Mouse (Mus musculus): Measurements from ENCODE around the gene Ank3.

The Ank3 gene

GRCm38 (mm10) chr10:70039871-70040291, 641.3 kb downstream of the Ank3 start:
- POLR2A ChIA-PET = interaction anchor here in 1 of 4 experiments (0.8 kb wide), 1 partner anchor 55 kb away, joined by 4 read pairs; no protein-coding TSS in a partner anchor
- CTCF ChIA-PET = no interaction called here

GRCm38 (mm10) chr10:70041562-70041961, 643.0 kb downstream of the Ank3 start:
- ChIA-PET POLR2A (interaction anchor here in 1 of 4 experiments (0.6 kb wide), 1 partner anchor 115 kb away, joined by 3 read pairs; no protein-coding TSS in a partner anchor), CTCF (interaction anchor here in 2 of 4 experiments (1.0 to 1.4 kb wide), 2 partner anchors 20 kb away, joined by 3 to 9 read pairs; no protein-coding TSS in a partner anchor)

- POLR2A ChIA-PET = no interaction called here
- CTCF ChIA-PET = interaction anchor here in 2 of 4 experiments (0.6 to 0.7 kb wide), 2 partner anchors 156 to 179 kb away, joined by 3 read pairs; no protein-coding TSS in a partner anchor
Measured at GRCm38 (mm10) chr10:70045722-70046121, 647.1 kb downstream of the Ank3 start.

GRCm38 (mm10) chr10:70049771-70050170, 651.2 kb downstream of the Ank3 start:
- ChIA-PET CTCF (interaction anchor here in 1 of 4 experiments (0.6 to 0.7 kb wide), 2 partner anchors 10 to 23 kb away, joined by 3 to 4 read pairs; no protein-coding TSS in a partner anchor), POLR2A (interaction anchor here in 1 of 4 experiments (0.7 kb wide), 1 partner anchor 697 kb away, joined by 3 read pairs; the partner anchor contains the start of gene Cdk1)

GRCm38 (mm10) chr10:70055291-70055690, 656.7 kb downstream of the Ank3 start:
- ChIA-PET POLR2A (no interaction called here), CTCF (interaction anchor here in 2 of 4 experiments (0.5 to 0.6 kb wide), 3 partner anchors 202 to 574 kb away, joined by 4 read pairs; no protein-coding TSS in a partner anchor)

GRCm38 (mm10) chr10:70057064-70057463, 658.5 kb downstream of the Ank3 start:
- CTCF ChIA-PET = interaction anchor here in 1 of 4 experiments (0.6 kb wide), 1 partner anchor 79 kb away, joined by 3 read pairs; no protein-coding TSS in a partner anchor

GRCm38 (mm10) chr10:70060021-70060688, 661.6 kb downstream of the Ank3 start:
- ChIA-PET POLR2A (interaction anchor here in 2 of 4 experiments (0.7 to 1.6 kb wide), 7 partner anchors 9 to 192 kb away, joined by 3 to 7 read pairs (median 3); partner anchors contain the start of gene Ccdc6 (in 1 of the 2)), CTCF (interaction anchor here in 3 of 4 experiments (0.6 to 1.3 kb wide), 7 partner anchors 9 to 233 kb away, joined by 3 to 9 read pairs (median 3); no protein-coding TSS in a partner anchor)

More at GRCm38 (mm10) chr10:70057064-70057463, 658.5 kb downstream of the Ank3 start:
- POLR2A ChIA-PET = interaction anchor here in 1 of 4 experiments (0.6 to 1.1 kb wide), 2 partner anchors 43 to 379 kb away, joined by 3 read pairs; no protein-coding TSS in a partner anchor

- ChIA-PET POLR2A (interaction anchor here in 2 of 4 experiments (0.6 to 1.6 kb wide), 8 partner anchors 9 to 510 kb away, joined by 3 to 7 read pairs (median 4); partner anchors contain the start of gene Ccdc6 (in 1 of the 2)), CTCF (interaction anchor here (0.6 to 1.3 kb wide), 8 partner anchors 9 to 233 kb away, joined by 3 to 9 read pairs (median 3); no protein-coding TSS in a partner anchor)
Measured at GRCm38 (mm10) chr10:70060689-70061081, 662.1 kb downstream of the Ank3 start.

GRCm38 (mm10) chr10:70063881-70064555, 665.4 kb downstream of the Ank3 start:
- CTCF ChIA-PET = interaction anchor here in 3 of 4 experiments (0.6 to 1.0 kb wide), 3 partner anchors 32 to 72 kb away, joined by 3 to 6 read pairs (median 4); partner anchors contain the start of gene Ccdc6 (in 1 of the 3)
- POLR2A ChIA-PET = no interaction called here

GRCm38 (mm10) chr10:70065191-70065590, 666.6 kb downstream of the Ank3 start:
- ChIA-PET CTCF (interaction anchor here in 1 of 4 experiments (1.4 kb wide), 1 partner anchor 13 kb away, joined by 3 read pairs; no protein-coding TSS in a partner anchor), POLR2A (interaction anchor here in 1 of 4 experiments (0.7 kb wide), 1 partner anchor 100 kb away, joined by 8 read pairs; no protein-coding TSS in a partner anchor)

- CTCF ChIA-PET = no interaction called here
- POLR2A ChIA-PET = interaction anchor here in 1 of 4 experiments (1.1 kb wide), 1 partner anchor 30 kb away, joined by 4 read pairs; the partner anchor contains the start of gene Ccdc6
Measured at GRCm38 (mm10) chr10:70066497-70067168, 668.1 kb downstream of the Ank3 start.

GRCm38 (mm10) chr10:70067169-70068115, 668.9 kb downstream of the Ank3 start:
- ChIA-PET POLR2A (interaction anchor here in 1 of 4 experiments (1.1 kb wide), 1 partner anchor 29 kb away, joined by 4 read pairs; the partner anchor contains the start of gene Ccdc6), CTCF (interaction anchor here in 1 of 4 experiments (0.6 kb wide), 1 partner anchor 219 kb away, joined by 3 read pairs; no protein-coding TSS in a partner anchor)

GRCm38 (mm10) chr10:70069321-70069720, 670.7 kb downstream of the Ank3 start:
- CTCF ChIA-PET = interaction anchor here (0.5 to 1.1 kb wide), 15 partner anchors 9 to 1334 kb away, joined by 3 to 5 read pairs (median 3); no protein-coding TSS in a partner anchor

GRCm38 (mm10) chr10:70071334-70071733, 672.8 kb downstream of the Ank3 start:
- CTCF ChIA-PET = no interaction called here
- POLR2A ChIA-PET = interaction anchor here in 1 of 4 experiments (1.6 kb wide), 1 partner anchor 20 kb away, joined by 3 read pairs; no protein-coding TSS in a partner anchor

More at GRCm38 (mm10) chr10:70069321-70069720, 670.7 kb downstream of the Ank3 start:
- POLR2A ChIA-PET = interaction anchor here in 2 of 4 experiments (0.6 to 1.7 kb wide), 6 partner anchors 9 to 423 kb away, joined by 3 to 7 read pairs (median 3); no protein-coding TSS in a partner anchor
